Mouse (Mus musculus) forebrain, embryonic 14.5 days (tissue): ENCODE data around the gene Elmo3. TPM values are rescaled to one million over a fixed set of nuclear protein-coding genes. Genes with fewer than 3 reads are reported as not detected.
A peak's percentile ranks its signal among the peaks of the same experiment; 100 is the strongest.

ENCODE experiments used
- ATAC-seq: fragments of 200-750 bp; cut with Nextera tagmentation; 2 replicates; pipeline ENCODE4 v1.8.0; 2017; ENCODE audit warnings: mild to moderate bottlenecking, moderate library complexity
- DNase-seq: peaks from one replicate; pipeline ENCODE4 v3.0.0-alpha.2; 2015; ENCODE audit warnings: low spot score
- H3K27ac ChIP-seq: fragments of 300-500 bp; sonication (generic); 2 replicates; pipeline ENCODE4 v1.5.1; 2014; ENCODE audit warnings: low read depth, mild to moderate bottlenecking, control low read depth, low read length, moderate library complexity
- H3K27me3 ChIP-seq: fragments of 300-500 bp; sonication (generic); replicated peaks from 2 replicates; pipeline ENCODE4 v1.6.1; 2014; ENCODE audit warnings: low read length, control low read depth, mixed read lengths; ENCODE audit not compliant: control insufficient read depth, insufficient read depth
- H3K36me3 ChIP-seq: fragments of 300-500 bp; sonication (generic); 2 replicates; pipeline ENCODE4 v1.6.1; 2014; ENCODE audit warnings: low read length, control low read depth; ENCODE audit not compliant: control insufficient read depth, insufficient read depth
- H3K4me1 ChIP-seq: fragments of 300-500 bp; sonication (generic); 2 replicates; pipeline ENCODE4 v1.6.1; 2014; ENCODE audit warnings: antibody characterized with exemption, low read length, control low read depth; ENCODE audit not compliant: control insufficient read depth, insufficient read depth
- H3K4me2 ChIP-seq: fragments of 300-500 bp; sonication (generic); 2 replicates; pipeline ENCODE4 v1.6.1; 2014; ENCODE audit warnings: mild to moderate bottlenecking, control low read depth, low read length
- H3K4me3 ChIP-seq: fragments of 300-500 bp; sonication (generic); 2 replicates; pipeline ENCODE4 v1.5.1; 2014; ENCODE audit warnings: low read depth, low read length, control low read depth
- H3K9ac ChIP-seq: fragments of 300-500 bp; sonication (generic); 2 replicates; pipeline ENCODE4 v1.6.1; 2014; ENCODE audit warnings: mild to moderate bottlenecking, low read length, control low read depth, moderate library complexity
- H3K9me3 ChIP-seq: fragments of 300-500 bp; sonication (generic); replicated peaks from 2 replicates; pipeline ENCODE4 v1.6.1; 2016; ENCODE audit warnings: low read length, control low read depth, mixed read lengths; ENCODE audit not compliant: control insufficient read depth
- WGBS: fragments of 180-500 bp; shearing (Covaris S2); extraction: QIAGEN DNeasy Blood & Tissue Kit; methylation state at CpG from one replicate; pipeline ENCODE4 v1.1.7; 2014; 5-methylcytosine and 5-hydroxymethylcytosine counted together
- polyA plus RNA-seq: library from polyadenylated mRNA; unstranded; fragments of >200 nt; fragmentation: Nextera tagmentation; extraction: Ambion mirVana; gene quantifications from 2 replicates; pipeline ENCODE4 v1.2.1, GENCODE M21; 2014

The Elmo3 gene
- polyA plus RNA-seq, 1 experiment from 2014 or later = 0.70 TPM

GRCm38 (mm10) chr8:105342768-105343167, 37.4 kb downstream of the Elmo3 start:
- Histone ChIP-seq H3K4me1 (peaks cover 10% of the 10 kb centered on the region), H3K27me3 (no peaks in the 10 kb centered on the region; the same call in 1 of the 2 replicates), H3K9me3 (no peaks in the 10 kb centered on the region), H3K4me3 (no peak overlapping the region), H3K36me3 (no peaks in the 10 kb centered on the region), H3K9ac (no peak overlapping the region), H3K27ac (no peak overlapping the region), H3K4me2 (no peak overlapping the region)
- no peak for DNase-seq
- 80% methylated on average over 4 of the region's 4 CpGs for WGBS
- ATAC-seq = no peak

GRCm38 (mm10) chr8:105343791-105344574, 38.6 kb downstream of the Elmo3 start:
- H3K4me3 ChIP-seq = no peak overlapping the region
- H3K9me3 ChIP-seq = no peaks in the 10 kb centered on the region
- ATAC-seq (no peak), DNase-seq (no peak)
- no peaks in the 10 kb centered on the region for H3K36me3 ChIP-seq
- WGBS = 56% methylated on average over 8 of the region's 8 CpGs
- H3K27me3 ChIP-seq = no peaks in the 10 kb centered on the region; the same call in 1 of the 2 replicates
- no peak overlapping the region for H3K9ac ChIP-seq
- H3K4me1 ChIP-seq = peaks cover 10% of the 10 kb centered on the region
- no peak overlapping the region for H3K4me2 ChIP-seq
- H3K27ac ChIP-seq = no peak overlapping the region

- DNase-seq (no peak), ATAC-seq (no peak)
- Histone ChIP-seq H3K4me2 (no peak overlapping the region), H3K4me1 (peaks cover 15% of the 10 kb centered on the region), H3K27me3 (no peaks in the 10 kb centered on the region; the same call in 1 of the 2 replicates), H3K4me3 (no peak overlapping the region), H3K27ac (no peak overlapping the region), H3K9me3 (no peaks in the 10 kb centered on the region), H3K9ac (no peak overlapping the region), H3K36me3 (no peaks in the 10 kb centered on the region)
- 72% methylated on average over 7 of the region's 7 CpGs for WGBS
Observed at GRCm38 (mm10) chr8:105345061-105345975, 39.9 kb downstream of the Elmo3 start.

GRCm38 (mm10) chr8:105346611-105347427, 41.4 kb downstream of the Elmo3 start:
- WGBS = 2% methylated on average over 34 of the region's 34 CpGs
- H3K4me1 ChIP-seq = peaks cover 16% of the 10 kb centered on the region
- no peak overlapping the region for H3K27ac ChIP-seq

GRCm38 (mm10) chr8:105347428-105348221, 42.2 kb downstream of the Elmo3 start, which contains the start of gene Fhod1:
Gene Fhod1 (minus strand): TSS chr8:105347953.
- Histone ChIP-seq H3K27ac (peak within 1 kb of the TSS; percentile 68), H3K9me3 (no peaks in the 10 kb centered on the region), H3K9ac (peak within 1 kb of the TSS; percentile 82), H3K4me2 (peak within 1 kb of the TSS; percentile 69), H3K36me3 (no peaks in the 10 kb centered on the region), H3K4me3 (peak within 1 kb of the TSS; percentile 65), H3K4me1 (peaks cover 16% of the 10 kb centered on the region), H3K27me3 (no peaks in the 10 kb centered on the region; the same call in 1 of the 2 replicates)
- WGBS = under 1% methylated on average over 53 of the region's 53 CpGs
- DNase-seq = peak; percentile 97
- ATAC-seq = peak; percentile 90

More at GRCm38 (mm10) chr8:105346611-105347427, 41.4 kb downstream of the Elmo3 start:
- DNase-seq (peak; percentile 36), ATAC-seq (peak; percentile 6)
- H3K9me3 ChIP-seq = no peaks in the 10 kb centered on the region
- no peaks in the 10 kb centered on the region; the same call in 1 of the 2 replicates for H3K27me3 ChIP-seq
- peak overlapping the region; percentile 60; the same call in 1 of the 2 replicates for H3K9ac ChIP-seq
- H3K4me2 ChIP-seq = peak overlapping the region; percentile 69
- no peaks in the 10 kb centered on the region for H3K36me3 ChIP-seq
- peak overlapping the region; percentile 65 for H3K4me3 ChIP-seq

- H3K9me3 ChIP-seq = no peaks in the 10 kb centered on the region
- H3K4me2 ChIP-seq = peak within 1 kb of the TSS; percentile 69
- H3K4me1 ChIP-seq = peaks cover 16% of the 10 kb centered on the region
- DNase-seq (peak; percentile 85), ATAC-seq (peak; percentile 35)
- H3K4me3 ChIP-seq = peak within 1 kb of the TSS; percentile 65
- H3K27ac ChIP-seq = peak within 1 kb of the TSS; percentile 68
- H3K9ac ChIP-seq = peak within 1 kb of the TSS; percentile 82
- under 1% methylated on average over 34 of the region's 34 CpGs for WGBS
- H3K27me3 ChIP-seq = no peaks in the 10 kb centered on the region; the same call in 1 of the 2 replicates
- no peaks in the 10 kb centered on the region for H3K36me3 ChIP-seq
Observed at GRCm38 (mm10) chr8:105348450-105349095, 43.2 kb downstream of the Elmo3 start, which contains the start of gene Slc9a5. Gene Slc9a5 (plus strand): TSS chr8:105348843.

- Histone ChIP-seq H3K27ac (peak overlapping the region; percentile 68; the same call in 1 of the 2 replicates), H3K4me3 (peak overlapping the region; percentile 65), H3K9ac (peak overlapping the region; percentile 82), H3K9me3 (no peaks in the 10 kb centered on the region), H3K36me3 (no peaks in the 10 kb centered on the region), H3K4me1 (peaks cover 16% of the 10 kb centered on the region), H3K4me2 (peak overlapping the region; percentile 69), H3K27me3 (no peaks in the 10 kb centered on the region; the same call in 1 of the 2 replicates)
- DNase-seq (peak; percentile 44), ATAC-seq (peak; percentile 40)
- WGBS = under 1% methylated on average over 36 of the region's 48 CpGs
Observed at GRCm38 (mm10) chr8:105349096-105349771, 43.8 kb downstream of the Elmo3 start.
